Mouse (Mus musculus) adrenal gland, adult (tissue): ENCODE measurements around the gene Vps18.

Experiments used
- DNase-seq, 2 experiments: peaks; one replicate each; pipeline ENCODE4 v3.0.0; 2022 to 2023; ENCODE audit warnings: low spot score in 1 of 2; ENCODE audit not compliant: inconsistent age in 2 of 2

Gene Vps18

GRCm38 (mm10) chr2:119320571-119320970 lies 32.0 kb downstream of the Vps18 start:
- peak in 1 of 2 experiments; percentile 55 for DNase-seq

- peak in 1 of 2 experiments; percentile 41 for DNase-seq
Measured at GRCm38 (mm10) chr2:119321771-119322586, 33.4 kb downstream of the Vps18 start.

GRCm38 (mm10) chr2:119322587-119323300 lies 34.2 kb downstream of the Vps18 start:
- peak in 1 of 2 experiments; percentile 70 for DNase-seq

- DNase-seq, result no peak
Measured at GRCm38 (mm10) chr2:119323866-119324575, 35.5 kb downstream of the Vps18 start.

GRCm38 (mm10) chr2:119324576-119325318 lies 36.2 kb downstream of the Vps18 start:
- DNase-seq, result peak in 1 of 2 experiments; percentile 44

- peak; percentile 78 to 83 for DNase-seq
Measured at GRCm38 (mm10) chr2:119325568-119326143, 37.1 kb downstream of the Vps18 start, which contains the start of gene Dll4. Gene Dll4, plus strand, starts transcription at chr2:119325784.

- peak in 1 of 2 experiments; percentile 68 for DNase-seq
Measured at GRCm38 (mm10) chr2:119326161-119327101, 37.9 kb downstream of the Vps18 start.

GRCm38 (mm10) chr2:119327102-119327480 lies 38.6 kb downstream of the Vps18 start:
- DNase-seq, result peak; percentile 74 to 79

- DNase-seq, result no peak
Measured at GRCm38 (mm10) chr2:119327942-119328526, 39.5 kb downstream of the Vps18 start.

- DNase-seq, result no peak
Measured at GRCm38 (mm10) chr2:119328546-119328945, 40.0 kb downstream of the Vps18 start.

- DNase-seq, result no peak
Measured at GRCm38 (mm10) chr2:119329123-119329817, 40.7 kb downstream of the Vps18 start.

GRCm38 (mm10) chr2:119330795-119331194 lies 42.3 kb downstream of the Vps18 start:
- no peak for DNase-seq

GRCm38 (mm10) chr2:119332177-119332661 lies 43.7 kb downstream of the Vps18 start:
- no peak for DNase-seq

- no peak for DNase-seq
Measured at GRCm38 (mm10) chr2:119334135-119334534, 45.6 kb downstream of the Vps18 start.

GRCm38 (mm10) chr2:119334964-119335525 lies 46.5 kb downstream of the Vps18 start:
- DNase-seq, result no peak

GRCm38 (mm10) chr2:119335535-119335934 lies 47.0 kb downstream of the Vps18 start:
- no peak for DNase-seq

GRCm38 (mm10) chr2:119336002-119336401 lies 47.5 kb downstream of the Vps18 start:
- no peak for DNase-seq

GRCm38 (mm10) chr2:119336470-119336869 lies 47.9 kb downstream of the Vps18 start:
- peak in 1 of 2 experiments; percentile 68 for DNase-seq
